Mouse (Mus musculus) forebrain, embryonic 14.5 days (tissue): ENCODE results near the gene Nsmce3. TPM values are rescaled to one million over a fixed set of nuclear protein-coding genes. Genes with fewer than 3 reads are reported as not detected.

Experiments
- ATAC-seq: fragments of 200-750 bp; cut with Nextera tagmentation; 2 replicates; pipeline ENCODE4 v1.8.0; 2017; ENCODE audit warnings: mild to moderate bottlenecking, moderate library complexity
- DNase-seq: peaks from one replicate; pipeline ENCODE4 v3.0.0-alpha.2; 2015; ENCODE audit warnings: low spot score
- H3K27ac ChIP-seq: fragments of 300-500 bp; sonication (generic); 2 replicates; pipeline ENCODE4 v1.5.1; 2014; ENCODE audit warnings: low read depth, mild to moderate bottlenecking, control low read depth, low read length, moderate library complexity
- H3K27me3 ChIP-seq: fragments of 300-500 bp; sonication (generic); replicated peaks from 2 replicates; pipeline ENCODE4 v1.6.1; 2014; ENCODE audit warnings: low read length, control low read depth, mixed read lengths; ENCODE audit not compliant: control insufficient read depth, insufficient read depth
- H3K36me3 ChIP-seq: fragments of 300-500 bp; sonication (generic); 2 replicates; pipeline ENCODE4 v1.6.1; 2014; ENCODE audit warnings: low read length, control low read depth; ENCODE audit not compliant: control insufficient read depth, insufficient read depth
- H3K4me1 ChIP-seq: fragments of 300-500 bp; sonication (generic); 2 replicates; pipeline ENCODE4 v1.6.1; 2014; ENCODE audit warnings: antibody characterized with exemption, low read length, control low read depth; ENCODE audit not compliant: control insufficient read depth, insufficient read depth
- H3K4me2 ChIP-seq: fragments of 300-500 bp; sonication (generic); 2 replicates; pipeline ENCODE4 v1.6.1; 2014; ENCODE audit warnings: mild to moderate bottlenecking, control low read depth, low read length
- H3K4me3 ChIP-seq: fragments of 300-500 bp; sonication (generic); 2 replicates; pipeline ENCODE4 v1.5.1; 2014; ENCODE audit warnings: low read depth, low read length, control low read depth
- H3K9ac ChIP-seq: fragments of 300-500 bp; sonication (generic); 2 replicates; pipeline ENCODE4 v1.6.1; 2014; ENCODE audit warnings: mild to moderate bottlenecking, low read length, control low read depth, moderate library complexity
- H3K9me3 ChIP-seq: fragments of 300-500 bp; sonication (generic); replicated peaks from 2 replicates; pipeline ENCODE4 v1.6.1; 2016; ENCODE audit warnings: low read length, control low read depth, mixed read lengths; ENCODE audit not compliant: control insufficient read depth
- WGBS: fragments of 180-500 bp; shearing (Covaris S2); extraction: QIAGEN DNeasy Blood & Tissue Kit; methylation state at CpG from one replicate; pipeline ENCODE4 v1.1.7; 2014; 5-methylcytosine and 5-hydroxymethylcytosine counted together
- polyA plus RNA-seq: library from polyadenylated mRNA; unstranded; fragments of >200 nt; fragmentation: Nextera tagmentation; extraction: Ambion mirVana; gene quantifications from 2 replicates; pipeline ENCODE4 v1.2.1, GENCODE M21; 2014

Nsmce3 gene
- polyA plus RNA-seq, 1 experiment from 2014 or later = 10.9 TPM

- 87% methylated on average over 4 of the region's 4 CpGs for WGBS
- Histone ChIP-seq H3K36me3 (no peaks in the 10 kb centered on the region; the same call in 1 of the 2 replicates), H3K27me3 (no peaks in the 10 kb centered on the region), H3K4me1 (peaks cover 12% of the 10 kb centered on the region), H3K4me3 (no peak overlapping the region), H3K9ac (no peak overlapping the region), H3K9me3 (no peaks in the 10 kb centered on the region), H3K27ac (no peak overlapping the region), H3K4me2 (no peak overlapping the region)
- no peak for ATAC-seq
- no peak for DNase-seq
Measured at GRCm38 (mm10) chr7:64874941-64875340, 2.1 kb upstream of the Nsmce3 start.

- DNase-seq (no peak), ATAC-seq (peak; percentile 40)
- H3K27me3 ChIP-seq = no peaks in the 10 kb centered on the region
- H3K27ac ChIP-seq = peak overlapping the region; percentile 31
- peak overlapping the region; percentile 85 for H3K4me3 ChIP-seq
- H3K9me3 ChIP-seq = no peaks in the 10 kb centered on the region
- H3K36me3 ChIP-seq = no peaks in the 10 kb centered on the region; the same call in 1 of the 2 replicates
- 37% methylated on average over 11 of the region's 11 CpGs for WGBS
- peak overlapping the region; percentile 46 for H3K9ac ChIP-seq
- H3K4me2 ChIP-seq = peak overlapping the region; percentile 49
- H3K4me1 ChIP-seq = peaks cover 12% of the 10 kb centered on the region
Measured at GRCm38 (mm10) chr7:64873266-64873665, 469 bp upstream of the Nsmce3 start.

GRCm38 (mm10) chr7:64871987-64872742 lies 632 bp downstream of the Nsmce3 start:
- Histone ChIP-seq H3K36me3 (no peaks in the 10 kb centered on the region; the same call in 1 of the 2 replicates), H3K9ac (peak overlapping the region; percentile 94), H3K4me3 (peak overlapping the region; percentile 85), H3K27me3 (no peaks in the 10 kb centered on the region), H3K9me3 (no peaks in the 10 kb centered on the region), H3K4me2 (peak overlapping the region; percentile 90), H3K27ac (peak overlapping the region; percentile 96), H3K4me1 (peaks cover 12% of the 10 kb centered on the region)
- DNase-seq (no peak), ATAC-seq (peak; percentile 63)
- WGBS = 1% methylated on average over 33 of the region's 33 CpGs

- ATAC-seq (no peak), DNase-seq (no peak)
- Histone ChIP-seq H3K27ac (no peak overlapping the region), H3K4me2 (no peak overlapping the region), H3K9ac (no peak overlapping the region), H3K4me3 (no peak overlapping the region), H3K27me3 (no peaks in the 10 kb centered on the region), H3K36me3 (no peaks in the 10 kb centered on the region; the same call in 1 of the 2 replicates), H3K9me3 (no peaks in the 10 kb centered on the region), H3K4me1 (peaks cover 12% of the 10 kb centered on the region)
- WGBS = 84% methylated on average over 6 of the region's 6 CpGs
Measured at GRCm38 (mm10) chr7:64869549-64870065, 3.2 kb downstream of the Nsmce3 start.

- Histone ChIP-seq H3K27ac (no peak overlapping the region), H3K4me3 (no peak overlapping the region), H3K4me2 (no peak overlapping the region), H3K9me3 (no peaks in the 10 kb centered on the region), H3K9ac (no peak overlapping the region), H3K27me3 (no peaks in the 10 kb centered on the region), H3K36me3 (no peaks in the 10 kb centered on the region), H3K4me1 (no peaks in the 10 kb centered on the region)
- DNase-seq = no peak
- no peak for ATAC-seq
- WGBS = 68% methylated on average over 3 of the region's 3 CpGs
Measured at GRCm38 (mm10) chr7:64863538-64863937, 9.3 kb downstream of the Nsmce3 start.

- Histone ChIP-seq H3K4me2 (no peak overlapping the region), H3K27me3 (no peaks in the 10 kb centered on the region), H3K9me3 (no peaks in the 10 kb centered on the region), H3K9ac (no peak overlapping the region), H3K36me3 (no peaks in the 10 kb centered on the region), H3K27ac (no peak overlapping the region), H3K4me1 (no peaks in the 10 kb centered on the region), H3K4me3 (no peak overlapping the region)
- ATAC-seq = no peak
- 81% methylated on average over 3 of the region's 3 CpGs for WGBS
- no peak for DNase-seq
Measured at GRCm38 (mm10) chr7:64862978-64863377, 9.8 kb downstream of the Nsmce3 start.

- Histone ChIP-seq H3K27me3 (no peaks in the 10 kb centered on the region), H3K27ac (no peak overlapping the region)
Measured at GRCm38 (mm10) chr7:64856526-64857082, 16.2 kb downstream of the Nsmce3 start.

GRCm38 (mm10) chr7:64855976-64856375 lies 16.8 kb downstream of the Nsmce3 start:
- no peak overlapping the region for H3K9ac ChIP-seq
- 46% methylated on average over 15 of the region's 15 CpGs for WGBS
- DNase-seq (peak; percentile 48), ATAC-seq (no peak)
- H3K36me3 ChIP-seq = no peaks in the 10 kb centered on the region
- H3K9me3 ChIP-seq = no peaks in the 10 kb centered on the region
- no peaks in the 10 kb centered on the region for H3K4me1 ChIP-seq
- H3K27ac ChIP-seq = no peak overlapping the region
- H3K4me3 ChIP-seq = no peak overlapping the region
- H3K27me3 ChIP-seq = no peaks in the 10 kb centered on the region
- peak overlapping the region; percentile 21; the same call in 1 of the 2 replicates for H3K4me2 ChIP-seq

More at GRCm38 (mm10) chr7:64856526-64857082, 16.2 kb downstream of the Nsmce3 start:
- Histone ChIP-seq H3K9me3 (no peaks in the 10 kb centered on the region), H3K36me3 (no peaks in the 10 kb centered on the region), H3K4me3 (no peak overlapping the region), H3K9ac (no peak overlapping the region), H3K4me2 (no peak overlapping the region), H3K4me1 (no peaks in the 10 kb centered on the region)
- ATAC-seq (no peak), DNase-seq (no peak)
- WGBS = 82% methylated on average over 12 of the region's 12 CpGs
